Comparison of ENCODE assay signal across 12 mouse cellular contexts in genomic region chr15:98672592-98672991, GRCm38 (mm10). TPM values are rescaled to one million over a fixed set of nuclear protein-coding genes. Genes with fewer than 3 reads are reported as not detected.
DNase-seq lines count a peak whose midpoint lies in the region; ATAC-seq and TF ChIP-seq lines count a peak whose summit lies in the region.
"Had no signal": no experiment of that assay in that cellular context is flagged by ENCODE, and none has a peak within 500 bp of the region (broad histone marks: within the 10 kb centered on the region; RNA-seq: fewer than 3 reads in every experiment).

No protein-coding gene starts in this region.

- H3K27ac ChIP-seq in midbrain, embryonic 10.5 days (replicated peaks), result 0 out of 2 replicates have a peak overlapping the region, but pooled peaks have one; percentile 46
- H3K27ac ChIP-seq in midbrain, postnatal 0 days (ENCODE audit: low read depth, low read length), result no peak overlapping the region
- H3K27ac ChIP-seq in heart, embryonic 16.5 days (ENCODE audit: low read length), result no peak overlapping the region; the same call in 1 of the 2 replicates
- H3K27ac ChIP-seq: liver, embryonic 15.5 days; midbrain, embryonic 13.5 days had no signal

- H3K9me3 ChIP-seq in midbrain, embryonic 10.5 days (replicated peaks), result no peaks in the 10 kb centered on the region
- no peaks in the 10 kb centered on the region for H3K9me3 ChIP-seq in midbrain, postnatal 0 days (ENCODE audit: low read length)
- H3K9me3 ChIP-seq in heart, embryonic 16.5 days (replicated peaks; ENCODE audit: control insufficient read depth, low read length), result no peaks in the 10 kb centered on the region
- H3K9me3 ChIP-seq: liver, embryonic 15.5 days; midbrain, embryonic 13.5 days had no signal

- no peak overlapping the region for H3K4me2 ChIP-seq in midbrain, postnatal 0 days (ENCODE audit: low read depth, low read length, poor library complexity, severe bottlenecking)
- H3K4me2 ChIP-seq in heart, embryonic 16.5 days (ENCODE audit: low read depth, low read length), result no peak overlapping the region
- H3K4me2 ChIP-seq: liver, embryonic 15.5 days; midbrain, embryonic 13.5 days had no signal

- no peak for TF ChIP-seq CTCF in midbrain, postnatal 0 days (IDR thresholded peaks at IDR 0.05)

- no peak for ATAC-seq in midbrain, postnatal 0 days (ENCODE audit: low FRiP score)
- peak; percentile 49 for ATAC-seq in heart, embryonic 16.5 days (replicated peaks; ENCODE audit: extremely low read depth, insufficient read depth, low FRiP score)
- ATAC-seq: midbrain, embryonic 13.5 days had no signal

- no peak overlapping the region for H3K4me3 ChIP-seq in midbrain, embryonic 10.5 days
- no peak overlapping the region for H3K4me3 ChIP-seq in midbrain, postnatal 0 days (ENCODE audit: low read depth, low read length)
- no peak overlapping the region for H3K4me3 ChIP-seq in heart, embryonic 16.5 days (ENCODE audit: low read length)
- H3K4me3 ChIP-seq: liver, embryonic 15.5 days; midbrain, embryonic 13.5 days had no signal

- WGBS in midbrain, embryonic 10.5 days, result 85% methylated on average over 4 of the region's 4 CpGs
- 56% methylated on average over 4 of the region's 4 CpGs for WGBS in midbrain, postnatal 0 days
- WGBS in heart, embryonic 16.5 days, result 26% methylated on average over 4 of the region's 4 CpGs

- H3K4me1 ChIP-seq in midbrain, embryonic 10.5 days, result peaks cover 41% of the 10 kb centered on the region
- H3K4me1 ChIP-seq in midbrain, postnatal 0 days (ENCODE audit: insufficient read depth, low read length), result peaks cover 15% of the 10 kb centered on the region; the same call in 1 of the 2 replicates
- peaks cover 25% of the 10 kb centered on the region for H3K4me1 ChIP-seq in heart, embryonic 16.5 days (ENCODE audit: control insufficient read depth, insufficient read depth, low read length)

- H3K9ac ChIP-seq in midbrain, postnatal 0 days (replicated peaks; ENCODE audit: low read length, poor library complexity, severe bottlenecking), result no peak overlapping the region
- no peak overlapping the region for H3K9ac ChIP-seq in heart, embryonic 16.5 days (ENCODE audit: low read length)
- H3K9ac ChIP-seq: liver, embryonic 15.5 days had no signal

- DNase-seq in midbrain, embryonic 10.5 days (ENCODE audit: low spot score), result no peak
- DNase-seq in midbrain, postnatal 0 days (ENCODE audit: low spot score), result no peak
- peak; percentile 37 for DNase-seq in adrenal gland, postnatal 25 days
- DNase-seq in c-Kit-positive CD71-positive TER-119-positive erythroid progenitor cells, embryonic 14.5 days (ENCODE audit: low spot score), result no peak
- no peak for DNase-seq in cerebellum, adult 9-11 months
- no peak for DNase-seq in kidney, adult 18-20 months
- DNase-seq: gastrocnemius, postnatal 25 days; thymus, postnatal 36 days had no signal

- H3K27me3 ChIP-seq in midbrain, embryonic 10.5 days (ENCODE audit: low read depth, poor library complexity, severe bottlenecking), result peaks cover 36% of the 10 kb centered on the region
- no peaks in the 10 kb centered on the region for H3K27me3 ChIP-seq in midbrain, postnatal 0 days (ENCODE audit: insufficient read depth, low read length)
- H3K27me3 ChIP-seq in heart, embryonic 16.5 days (ENCODE audit: control insufficient read depth, insufficient read depth, low read length), result peaks cover 28% of the 10 kb centered on the region

- H3K36me3 ChIP-seq in midbrain, embryonic 10.5 days, result peaks cover 43% of the 10 kb centered on the region
- peaks cover 9% of the 10 kb centered on the region for H3K36me3 ChIP-seq in midbrain, postnatal 0 days (ENCODE audit: insufficient read depth, low read length)
- no peaks in the 10 kb centered on the region for H3K36me3 ChIP-seq in heart, embryonic 16.5 days (ENCODE audit: control insufficient read depth, insufficient read depth)
- H3K36me3 ChIP-seq: liver, embryonic 15.5 days had no signal

RNA-seq across cellular contexts. Expression of gene Rnd1, which starts 4.7 kb away (rescaled TPM):
- polyA plus RNA-seq in midbrain, embryonic 10.5 days (2016; fragmentation: Nextera tagmentation; extraction: Ambion mirVana), result 7.1 and 9.8 TPM in 2 replicates
- 34.5 and 42.9 TPM in 2 replicates for total RNA-seq in midbrain, postnatal 0 days (2014; rRNA removed)
- 20.7 and 24.9 TPM in 2 replicates for polyA plus RNA-seq in midbrain, postnatal 0 days (2015; fragmentation: Nextera tagmentation; extraction: Ambion mirVana)
- total RNA-seq in adrenal gland, postnatal 25 days (2021), result 1.5 TPM in 2 replicates
- polyA plus RNA-seq in heart, embryonic 16.5 days (2015; fragmentation: Nextera tagmentation; extraction: Ambion mirVana), result 1.1 and 1.7 TPM in 2 replicates

RNA-seq across cellular contexts. Expression of gene Ddx23, which starts 9.9 kb away (rescaled TPM):
- 27.2 and 30.8 TPM in 2 replicates for polyA plus RNA-seq in midbrain, embryonic 10.5 days (2016; fragmentation: Nextera tagmentation; extraction: Ambion mirVana)
- total RNA-seq in midbrain, postnatal 0 days (2014; rRNA removed), result 46.7 and 50.5 TPM in 2 replicates
- 14.0 and 20.5 TPM in 2 replicates for polyA plus RNA-seq in midbrain, postnatal 0 days (2015; fragmentation: Nextera tagmentation; extraction: Ambion mirVana)
- total RNA-seq in adrenal gland, postnatal 25 days (2021), result 76.1 and 88.7 TPM in 2 replicates
- polyA plus RNA-seq in heart, embryonic 16.5 days (2015; fragmentation: Nextera tagmentation; extraction: Ambion mirVana), result 15.2 and 18.3 TPM in 2 replicates

RNA-seq across cellular contexts. Expression of gene Ccdc65, which starts 35.4 kb away (rescaled TPM):
- polyA plus RNA-seq in midbrain, embryonic 10.5 days (2016; fragmentation: Nextera tagmentation; extraction: Ambion mirVana), result 1.3 and 1.5 TPM in 2 replicates
- 6.9 and 9.1 TPM in 2 replicates for total RNA-seq in midbrain, postnatal 0 days (2014; rRNA removed)
- polyA plus RNA-seq in midbrain, postnatal 0 days (2015; fragmentation: Nextera tagmentation; extraction: Ambion mirVana), result 11.4 and 12.3 TPM in 2 replicates
- 0.21 TPM in 1 of 2 replicates, not detected in the other for total RNA-seq in adrenal gland, postnatal 25 days (2021)
- 0.97 and 1.0 TPM in 2 replicates for polyA plus RNA-seq in heart, embryonic 16.5 days (2015; fragmentation: Nextera tagmentation; extraction: Ambion mirVana)
- total RNA-seq: common myeloid progenitor, adult 5-6 weeks; gastrocnemius, postnatal 25 days had no signal
- polyA plus RNA-seq: liver, embryonic 15.5 days had no signal

RNA-seq across cellular contexts. Expression of gene Cacnb3, which starts 42.0 kb away (rescaled TPM):
- polyA plus RNA-seq in midbrain, embryonic 10.5 days (2016; fragmentation: Nextera tagmentation; extraction: Ambion mirVana), result 36.1 and 50.9 TPM in 2 replicates
- total RNA-seq in midbrain, postnatal 0 days (2014; rRNA removed), result 211 and 239 TPM in 2 replicates
- polyA plus RNA-seq in midbrain, postnatal 0 days (2015; fragmentation: Nextera tagmentation; extraction: Ambion mirVana), result 150 and 155 TPM in 2 replicates
- total RNA-seq in adrenal gland, postnatal 25 days (2021), result 12.6 and 14.3 TPM in 2 replicates
- 8.2 and 10.5 TPM in 2 replicates for polyA plus RNA-seq in heart, embryonic 16.5 days (2015; fragmentation: Nextera tagmentation; extraction: Ambion mirVana)
- total RNA-seq: common myeloid progenitor, adult 5-6 weeks had no signal

RNA-seq across cellular contexts. Expression of gene Fkbp11, which starts 55.4 kb away (rescaled TPM):
- 15.2 and 16.4 TPM in 2 replicates for polyA plus RNA-seq in midbrain, embryonic 10.5 days (2016; fragmentation: Nextera tagmentation; extraction: Ambion mirVana)
- 1.0 and 2.8 TPM in 2 replicates for total RNA-seq in midbrain, postnatal 0 days (2014; rRNA removed)
- 4.4 and 5.4 TPM in 2 replicates for polyA plus RNA-seq in midbrain, postnatal 0 days (2015; fragmentation: Nextera tagmentation; extraction: Ambion mirVana)
- 7.0 and 7.4 TPM in 2 replicates for total RNA-seq in adrenal gland, postnatal 25 days (2021)
- polyA plus RNA-seq in heart, embryonic 16.5 days (2015; fragmentation: Nextera tagmentation; extraction: Ambion mirVana), result 23.0 and 27.7 TPM in 2 replicates
